In the genomic region with DNA sequence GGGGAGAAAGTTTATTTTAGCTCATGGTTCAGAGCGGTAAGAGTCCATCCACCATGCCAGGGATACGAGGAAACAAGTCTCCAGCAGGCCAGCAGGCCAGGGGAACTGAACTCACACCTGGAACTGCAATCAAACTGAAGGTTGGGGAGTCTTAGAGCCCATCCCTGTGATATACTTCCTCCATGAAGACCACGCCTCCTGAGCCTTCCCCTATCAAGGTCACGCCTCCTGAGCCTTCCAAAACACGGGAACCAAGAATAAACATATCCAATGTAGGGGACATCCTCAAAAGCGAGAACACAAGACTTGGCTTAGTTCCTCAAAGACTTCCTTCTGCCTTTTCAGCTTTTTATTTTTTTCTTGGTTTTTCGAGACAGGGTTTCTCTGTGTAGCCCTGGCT, we compare ENCODE assay signal across 24 mouse cellular contexts. TPM values are rescaled to one million over a fixed set of nuclear protein-coding genes. Genes with fewer than 3 reads are reported as not detected.
DNase-seq lines count a peak whose midpoint lies in the region; ATAC-seq lines count a peak whose summit lies in the region.
"Had no signal": no experiment of that assay in that cellular context is flagged by ENCODE, and none has a peak within 500 bp of the region (broad histone marks: within the 10 kb centered on the region; RNA-seq: fewer than 3 reads in every experiment).

No protein-coding gene starts in this region.

- no peak overlapping the region for H3K9ac ChIP-seq in liver, embryonic 11.5 days (ENCODE audit: low read depth, low read length)
- H3K9ac ChIP-seq: hindbrain, embryonic 12.5 days; liver, embryonic 15.5 days; neural tube, embryonic 13.5 days had no signal

- peaks cover 11% of the 10 kb centered on the region for H3K4me1 ChIP-seq in liver, embryonic 11.5 days (replicated peaks; ENCODE audit: control insufficient read depth, insufficient read depth, low read length)
- H3K4me1 ChIP-seq: neural tube, embryonic 13.5 days had no signal

- WGBS in liver, embryonic 11.5 days: 67% methylated on average over 7 of the region's 7 CpGs

- no peaks in the 10 kb centered on the region for H3K9me3 ChIP-seq in liver, embryonic 11.5 days (ENCODE audit: control insufficient read depth, low read length)
- H3K9me3 ChIP-seq: heart, embryonic 10.5 days; hindbrain, embryonic 12.5 days; liver, embryonic 15.5 days; neural tube, embryonic 13.5 days had no signal

- DNase-seq in liver (peak; percentile 30), ES-CJ7 (ENCODE audit: low read depth, low spot score) (peak; percentile 79)
- DNase-seq in liver, embryonic 11.5 days (ENCODE audit: low spot score): no peak
- DNase-seq in layer of hippocampus, adult 11-12 months (ENCODE audit: low spot score): no peak
- no peak for DNase-seq in layer of hippocampus, postnatal 14 days (ENCODE audit: low spot score in 2 of 2)
- DNase-seq: adrenal gland, adult 8-10 months; cerebellum, adult 9-11 months; gastrocnemius, postnatal 25 days; kidney, adult 8-10 months; kidney, postnatal 14 days; layer of hippocampus, adult 9-11 months; lung, postnatal 14 days; thymus, adult 18-20 months had no signal

- no peak for ATAC-seq in liver, embryonic 11.5 days (replicated peaks; ENCODE audit: low FRiP score)
- peak; percentile 98 for ATAC-seq in granulocyte monocyte progenitor cell, adult 5-6 weeks (replicated peaks; ENCODE audit: poor library complexity, severe bottlenecking)
- peak; percentile 95 for ATAC-seq in monocyte, adult 5-6 weeks (replicated peaks; ENCODE audit: insufficient number of reproducible peaks, low FRiP score, low TSS enrichment, poor library complexity, severe bottlenecking)
- ATAC-seq: forebrain, embryonic 16.5 days had no signal

- H3K4me2 ChIP-seq in liver, embryonic 11.5 days: no peak overlapping the region
- H3K4me2 ChIP-seq: hindbrain, embryonic 12.5 days; liver, embryonic 15.5 days; midbrain, embryonic 11.5 days; neural tube, embryonic 13.5 days had no signal

- no peaks in the 10 kb centered on the region for H3K27me3 ChIP-seq in liver, embryonic 11.5 days (replicated peaks; ENCODE audit: control insufficient read depth, insufficient read depth, low read length)
- H3K27me3 ChIP-seq: liver, embryonic 15.5 days; neural tube, embryonic 13.5 days had no signal

- H3K27ac ChIP-seq in liver, embryonic 11.5 days (ENCODE audit: low read depth, low read length): no peak overlapping the region
- H3K27ac ChIP-seq: heart, embryonic 10.5 days; hindbrain, embryonic 12.5 days; liver, embryonic 15.5 days; neural tube, embryonic 13.5 days had no signal

- H3K4me3 ChIP-seq in liver, embryonic 11.5 days (ENCODE audit: low read depth, low read length): no peak overlapping the region
- H3K4me3 ChIP-seq: heart, embryonic 10.5 days; hindbrain, embryonic 12.5 days; liver, embryonic 15.5 days; neural tube, embryonic 13.5 days had no signal

- H3K36me3 ChIP-seq in liver, embryonic 11.5 days (ENCODE audit: control insufficient read depth, insufficient read depth, low read length): no peaks in the 10 kb centered on the region
- H3K36me3 ChIP-seq: heart, embryonic 10.5 days; hindbrain, embryonic 12.5 days; liver, embryonic 15.5 days; neural tube, embryonic 13.5 days had no signal

RNA-seq across cellular contexts. Expression of gene Mymx, which starts 11.0 kb away (rescaled TPM):
- 0.62 and 1.0 TPM in 2 replicates for polyA plus RNA-seq in liver, embryonic 11.5 days (2014; fragmentation: Nextera tagmentation; extraction: Ambion mirVana)
- total RNA-seq in granulocyte monocyte progenitor cell, adult 5-6 weeks (2014; fragmentation: Nextera tagmentation): not detected in 2 replicates
- total RNA-seq in granulocyte monocyte progenitor cell, adult 5-6 weeks (2017): not detected in 2 replicates
- total RNA-seq in monocyte, adult 5-6 weeks (2017): not detected in 3 replicates
- not detected for total RNA-seq in layer of hippocampus, postnatal 14 days (2021)
- total RNA-seq: left cerebral cortex, adult 8-10 months had no signal
- polyA plus RNA-seq: forebrain, embryonic 16.5 days; heart, postnatal 0 days; midbrain, embryonic 11.5 days had no signal

RNA-seq across cellular contexts. Expression of gene Slc29a1, which starts 13.5 kb away (rescaled TPM):
- 277 and 325 TPM in 2 replicates for polyA plus RNA-seq in liver, embryonic 11.5 days (2014; fragmentation: Nextera tagmentation; extraction: Ambion mirVana)
- 60.7 and 107 TPM in 2 replicates for total RNA-seq in granulocyte monocyte progenitor cell, adult 5-6 weeks (2014; fragmentation: Nextera tagmentation)
- 53.2 and 74.0 TPM in 2 replicates for total RNA-seq in granulocyte monocyte progenitor cell, adult 5-6 weeks (2017)
- total RNA-seq in monocyte, adult 5-6 weeks (2017): 34.4 to 64.6 TPM (median 37.8 TPM) in 3 replicates
- 10 to 100 TPM; 17.5 to 22.9 TPM for total RNA-seq in layer of hippocampus, postnatal 14 days (2021)

RNA-seq across cellular contexts. Expression of gene Hsp90ab1, which starts 39.9 kb away (rescaled TPM):
- 1,837 and 1,887 TPM in 2 replicates for polyA plus RNA-seq in liver, embryonic 11.5 days (2014; fragmentation: Nextera tagmentation; extraction: Ambion mirVana)
- total RNA-seq in granulocyte monocyte progenitor cell, adult 5-6 weeks (2014; fragmentation: Nextera tagmentation): 1,977 and 2,073 TPM in 2 replicates
- 2,383 and 2,522 TPM in 2 replicates for total RNA-seq in granulocyte monocyte progenitor cell, adult 5-6 weeks (2017)
- total RNA-seq in monocyte, adult 5-6 weeks (2017): 826 to 1,618 TPM (median 1,101 TPM) in 3 replicates
- 1,000 to 10,000 TPM; 1,658 to 1,733 TPM for total RNA-seq in layer of hippocampus, postnatal 14 days (2021)

RNA-seq across cellular contexts. Expression of gene Capn11, which starts 46.2 kb away (rescaled TPM):
- 0.22 and 0.43 TPM in 2 replicates for polyA plus RNA-seq in liver, embryonic 11.5 days (2014; fragmentation: Nextera tagmentation; extraction: Ambion mirVana)
- total RNA-seq in granulocyte monocyte progenitor cell, adult 5-6 weeks (2014; fragmentation: Nextera tagmentation): 0.26 TPM in 1 of 2 replicates, not detected in the other
- 0.69 TPM in 1 of 2 replicates, not detected in the other for total RNA-seq in granulocyte monocyte progenitor cell, adult 5-6 weeks (2017)
- total RNA-seq in monocyte, adult 5-6 weeks (2017): 0.68 TPM in 1 of 3 replicates, not detected in the others
- under 1 TPM; 0.14 to 0.25 TPM for total RNA-seq in layer of hippocampus, postnatal 14 days (2021)
- polyA plus RNA-seq: embryonic facial prominence, embryonic 14.5 days; heart, postnatal 0 days had no signal

RNA-seq across cellular contexts. Expression of gene Slc35b2, which starts 49.2 kb away (rescaled TPM):
- 110 and 116 TPM in 2 replicates for polyA plus RNA-seq in liver, embryonic 11.5 days (2014; fragmentation: Nextera tagmentation; extraction: Ambion mirVana)
- 88.5 and 124 TPM in 2 replicates for total RNA-seq in granulocyte monocyte progenitor cell, adult 5-6 weeks (2014; fragmentation: Nextera tagmentation)
- 39.3 and 77.1 TPM in 2 replicates for total RNA-seq in granulocyte monocyte progenitor cell, adult 5-6 weeks (2017)
- total RNA-seq in monocyte, adult 5-6 weeks (2017): 26.7 to 47.1 TPM (median 39.0 TPM) in 3 replicates
- total RNA-seq in layer of hippocampus, postnatal 14 days (2021): 10 to 100 TPM; 47.3 to 52.8 TPM

Comparison
In these comparisons a context has a peak if more than half of its experiments do, and no peak if none do; other contexts are left out.
1. DNase-seq: peak in liver (single experiment) and ES-CJ7 (single experiment); none in liver, embryonic 11.5 days (single experiment), layer of hippocampus, adult 11-12 months (single experiment) and layer of hippocampus, postnatal 14 days (0 of 2).